Mouse (Mus musculus) brain, embryonic 14.5 days (tissue): ENCODE data around the gene Olfr114.

Source experiments
- CTCF ChIP-seq: fragments of 200-500 bp; IDR thresholded peaks from 2 replicates; pipeline ENCODE4 v1.5.1; 2012; ENCODE audit warnings: inconsistent platforms, mild to moderate bottlenecking, moderate library complexity, borderline replicate concordance; ENCODE audit not compliant: insufficient read depth, insufficient read length; ENCODE audit errors: extremely low read depth
- POLR2A ChIP-seq: fragments of 200-500 bp; IDR thresholded peaks from 2 replicates; pipeline ENCODE4 v1.6.1; 2012; ENCODE audit warnings: mild to moderate bottlenecking, inconsistent platforms, borderline replicate concordance; ENCODE audit not compliant: poor library complexity, insufficient read depth, insufficient read length, severe bottlenecking; ENCODE audit errors: extremely low read depth

GRCm38 (mm10) chr17:37558913-37559615, 33.5 kb downstream of the Olfr114 start:
- TF ChIP-seq POLR2A (no peak), CTCF (no peak)
